Mouse (Mus musculus) left cerebral cortex, postnatal 4 days (tissue): ENCODE results near the gene Bahcc1. TPM values are rescaled to one million over a fixed set of nuclear protein-coding genes. Genes with fewer than 3 reads are reported as not detected.

Experiments used
- DNase-seq: peaks from one replicate; pipeline ENCODE4 v3.0.0-alpha.2; 2022
- intact Hi-C: fragments of 180-260 bp; cut with DNase I; formaldehyde crosslinking; loops from one replicate; pipeline ENCODE4 v1.15.1; 2025
- total RNA-seq, 2 experiments: library from RNA; stranded (reverse); gene quantifications; 2 replicates each; pipeline ENCODE4 v1.2.3; 2021

Gene Bahcc1
- total RNA-seq, 2 experiments from 2014 or later: 36.5 to 39.5 TPM

GRCm38 (mm10) chr11:120240941-120241890 lies 8.5 kb downstream of the Bahcc1 start:
- DNase-seq: no peak
- intact Hi-C loops: no loop called here

DNA sequence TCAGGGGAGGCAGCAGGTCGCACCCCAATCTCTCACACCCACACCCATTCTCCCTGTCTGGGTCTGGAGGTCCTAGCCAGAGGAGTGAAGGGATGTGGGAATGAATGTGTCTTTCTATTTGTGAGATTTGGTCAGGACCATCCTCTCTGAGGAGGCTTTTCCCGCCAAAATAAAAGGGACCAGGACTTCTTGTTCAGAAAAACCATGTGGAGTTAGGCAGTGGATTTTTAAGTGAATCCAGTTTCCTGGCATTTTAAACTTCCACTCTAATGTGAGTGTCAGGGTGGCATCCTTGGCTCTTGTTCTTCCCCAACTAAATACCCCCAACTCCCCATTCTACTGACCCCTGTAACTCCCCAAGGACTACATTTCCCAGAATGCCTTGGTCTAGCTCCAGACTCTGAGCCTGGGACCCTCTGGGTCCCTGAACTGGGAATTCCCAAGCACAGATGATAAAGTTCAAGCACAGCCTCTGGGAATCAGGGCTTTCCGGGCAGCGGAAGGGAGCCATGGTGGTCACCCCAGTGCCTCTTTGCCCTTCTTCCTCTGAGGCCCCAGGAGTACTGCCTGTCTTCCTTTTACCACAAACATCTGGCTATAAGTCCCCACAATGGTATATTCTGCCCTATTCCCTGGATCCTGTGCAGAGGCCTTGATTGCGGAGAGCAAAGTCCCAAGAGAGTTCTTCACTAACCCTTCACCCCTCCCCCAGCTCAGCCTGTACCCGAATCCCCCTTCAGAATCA lies 9.4 kb downstream of the Bahcc1 start:
- intact Hi-C loops: no loop called here
- no peak for DNase-seq

GRCm38 (mm10) chr11:120242726-120243530 lies 10.2 kb downstream of the Bahcc1 start:
- intact Hi-C loops: no loop called here
- no peak for DNase-seq

GRCm38 (mm10) chr11:120243531-120243820 lies 10.7 kb downstream of the Bahcc1 start:
- DNase-seq: no peak
- intact Hi-C loops: no loop called here

GRCm38 (mm10) chr11:120248160-120248793 lies 15.5 kb downstream of the Bahcc1 start:
- DNase-seq: no peak
- intact Hi-C loops: no loop called here

DNA sequence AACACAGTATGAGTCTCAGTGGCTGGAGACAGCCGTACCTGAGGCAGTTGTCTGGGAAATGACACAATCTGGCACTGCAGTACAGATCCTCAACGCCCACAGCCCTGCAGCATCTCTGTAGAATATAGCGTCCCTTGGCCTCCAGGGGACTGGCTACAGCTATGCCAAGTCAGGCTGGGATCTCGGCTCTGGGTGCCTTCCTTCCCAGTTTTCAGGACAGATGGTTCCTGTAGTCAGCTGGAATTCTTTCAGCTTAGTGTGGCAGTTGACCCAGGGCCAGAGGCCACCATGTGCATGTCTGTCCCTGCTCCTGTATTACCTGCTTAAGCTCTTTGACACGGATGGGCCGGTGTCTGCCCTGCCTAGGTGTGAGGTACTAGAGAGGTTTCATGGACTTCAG lies 16.2 kb downstream of the Bahcc1 start:
- no peak for DNase-seq
- intact Hi-C loops: no loop called here

DNA sequence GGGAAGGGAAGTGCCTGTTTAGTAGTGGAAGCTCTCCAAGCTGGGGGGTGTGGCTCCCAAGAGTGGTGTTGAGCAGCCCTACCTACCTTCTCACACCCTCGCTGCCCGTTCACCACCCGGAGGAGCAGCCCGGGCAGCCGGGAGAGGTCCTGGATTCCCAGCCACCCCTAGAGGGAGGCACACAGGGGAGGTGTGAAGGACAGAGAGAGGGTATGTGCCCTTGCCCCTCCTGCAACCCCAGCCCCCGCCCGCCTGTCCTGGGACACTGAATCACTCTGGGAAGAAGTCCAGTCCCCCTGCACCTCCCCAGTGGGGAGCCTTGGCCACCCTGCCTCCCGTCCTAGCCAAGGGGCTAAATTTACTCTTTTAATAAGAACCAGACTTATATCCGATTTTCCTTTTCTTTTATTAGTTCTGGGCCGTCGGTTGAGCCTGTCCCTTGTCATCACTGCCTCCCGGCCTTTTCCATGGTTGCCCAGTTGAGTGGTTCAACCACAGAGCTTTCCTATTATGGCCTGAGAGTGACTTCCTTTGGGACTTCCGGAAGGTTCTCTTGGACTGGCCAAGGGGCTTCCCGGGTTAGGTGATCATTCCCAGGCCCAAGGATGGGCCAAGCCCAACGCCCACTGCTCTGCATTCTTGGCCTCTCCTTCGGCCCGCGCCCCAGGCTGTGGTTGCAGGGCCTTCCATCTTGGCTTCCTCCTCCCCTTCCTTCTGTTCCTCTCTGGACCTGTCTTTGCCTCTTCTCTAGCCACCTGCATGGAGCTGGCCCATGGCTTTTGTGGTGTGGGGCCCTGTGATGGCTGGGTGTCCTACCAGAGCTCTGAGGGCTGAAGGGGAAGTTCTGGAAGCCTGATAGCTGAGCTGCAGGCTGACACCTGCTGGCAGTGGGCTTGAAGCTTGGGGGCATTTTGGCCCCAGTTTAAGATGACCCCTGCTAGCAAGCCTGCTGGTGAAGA lies 18.5 kb downstream of the Bahcc1 start:
- no peak for DNase-seq
- intact Hi-C loops: no loop called here

GRCm38 (mm10) chr11:120251950-120252308 lies 19.2 kb downstream of the Bahcc1 start:
- intact Hi-C loops: no loop called here
- no peak for DNase-seq

DNA sequence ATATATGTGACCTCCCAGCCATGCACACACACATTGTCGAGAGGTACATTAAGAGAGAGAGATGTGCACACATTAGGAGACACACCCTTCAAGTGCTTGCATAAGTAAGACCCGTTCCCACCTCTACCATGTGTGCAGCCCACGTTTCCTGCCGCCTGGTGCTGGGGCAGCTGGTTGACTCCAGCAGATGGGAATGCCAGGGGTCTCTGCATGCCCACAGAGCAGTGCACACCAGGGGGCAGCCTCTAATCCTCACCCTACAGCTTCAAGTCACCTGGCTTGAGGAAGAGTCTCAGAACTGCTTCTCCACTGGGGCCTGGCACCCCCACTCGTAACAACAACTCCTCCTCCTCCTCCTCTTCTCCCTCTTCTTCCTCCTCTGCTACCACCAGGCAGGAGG lies 19.7 kb downstream of the Bahcc1 start:
- intact Hi-C loops: no loop called here
- no peak for DNase-seq

GRCm38 (mm10) chr11:120252843-120253645 lies 20.3 kb downstream of the Bahcc1 start:
- peak; percentile 66 for DNase-seq
- intact Hi-C loops: no loop called here

DNA sequence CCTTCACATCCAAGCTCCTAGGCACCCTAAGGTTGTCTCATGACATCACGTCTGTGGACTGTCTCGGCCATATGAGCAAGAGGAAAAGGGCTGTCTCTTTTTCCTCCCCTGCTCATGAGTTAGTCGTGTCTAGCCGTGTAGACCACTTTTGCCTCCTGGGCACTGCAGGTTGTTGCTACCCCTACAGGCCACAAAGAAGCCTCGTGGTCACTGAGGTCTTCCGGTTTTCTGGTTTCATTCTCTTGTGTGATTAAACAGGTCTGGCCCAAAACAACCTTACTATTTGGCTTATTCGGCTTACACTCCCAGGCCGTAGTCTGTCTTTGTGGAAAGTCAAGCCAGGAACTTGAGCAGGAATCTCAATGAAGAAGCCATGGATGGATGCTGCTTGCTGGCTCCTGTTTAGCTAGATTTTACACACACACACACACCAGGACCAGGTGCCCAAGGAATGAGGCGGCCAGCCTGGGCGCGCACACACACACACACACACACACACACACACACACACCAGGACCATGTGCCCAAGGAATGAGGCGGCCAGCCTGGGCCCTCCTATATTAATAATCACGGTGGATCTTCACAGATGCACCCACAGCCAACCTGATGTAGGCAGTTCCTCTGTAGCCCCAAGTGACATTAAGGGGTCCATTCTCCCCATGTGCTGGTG lies 21.0 kb downstream of the Bahcc1 start:
- no peak for DNase-seq
- intact Hi-C loops: no loop called here

- intact Hi-C loops: no loop called here
- no peak for DNase-seq
These were observed 21.7 kb downstream of the Bahcc1 start for GRCm38 (mm10) chr11:120254420-120254819.

GRCm38 (mm10) chr11:120255038-120255437 lies 22.3 kb downstream of the Bahcc1 start:
- intact Hi-C loops: no loop called here
- DNase-seq: peak; percentile 92

GRCm38 (mm10) chr11:120255499-120255898 lies 22.8 kb downstream of the Bahcc1 start:
- intact Hi-C loops: no loop called here
- DNase-seq: no peak

DNA sequence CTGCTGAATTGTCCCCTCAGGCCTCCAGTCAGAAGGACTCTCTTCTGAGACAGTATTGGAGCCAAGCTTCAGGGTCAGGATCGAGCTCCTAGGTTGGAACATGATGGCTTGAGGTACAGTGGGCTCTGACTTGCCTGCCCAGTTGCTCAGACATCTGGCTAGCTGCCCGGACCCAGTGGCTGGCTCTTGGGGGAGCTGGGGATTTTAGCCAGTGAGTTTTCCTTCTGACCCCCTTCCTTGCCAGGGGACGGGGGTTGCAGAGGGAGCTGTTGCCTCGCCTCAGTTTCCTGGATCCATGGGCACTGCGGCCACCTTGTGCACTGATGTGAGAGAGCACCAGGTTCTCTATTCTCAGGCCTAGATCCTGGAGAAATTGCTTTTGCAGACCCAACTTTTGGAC lies 23.4 kb downstream of the Bahcc1 start:
- intact Hi-C loops: no loop called here
- no peak for DNase-seq

DNA sequence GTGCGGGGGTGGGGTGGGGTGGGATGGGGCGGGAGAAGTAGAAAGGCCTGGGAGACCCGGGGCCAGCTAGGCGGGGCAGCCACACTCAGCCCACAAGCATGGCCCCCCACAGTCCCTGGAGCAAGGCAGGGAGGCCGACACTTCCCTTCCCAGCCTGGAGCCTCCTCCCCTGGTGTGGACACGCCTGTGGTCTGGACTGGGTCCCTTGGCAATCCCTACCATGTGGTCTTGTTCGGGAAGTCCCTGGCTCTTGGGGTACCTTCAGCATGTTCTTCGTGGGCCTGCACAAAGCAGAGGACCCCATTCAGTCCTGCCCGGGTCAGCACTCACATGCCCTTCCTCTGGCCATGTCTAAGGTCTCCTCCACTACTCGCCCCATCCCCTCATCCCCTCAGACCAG lies 23.8 kb downstream of the Bahcc1 start:
- intact Hi-C loops: no loop called here
- DNase-seq: no peak

DNA sequence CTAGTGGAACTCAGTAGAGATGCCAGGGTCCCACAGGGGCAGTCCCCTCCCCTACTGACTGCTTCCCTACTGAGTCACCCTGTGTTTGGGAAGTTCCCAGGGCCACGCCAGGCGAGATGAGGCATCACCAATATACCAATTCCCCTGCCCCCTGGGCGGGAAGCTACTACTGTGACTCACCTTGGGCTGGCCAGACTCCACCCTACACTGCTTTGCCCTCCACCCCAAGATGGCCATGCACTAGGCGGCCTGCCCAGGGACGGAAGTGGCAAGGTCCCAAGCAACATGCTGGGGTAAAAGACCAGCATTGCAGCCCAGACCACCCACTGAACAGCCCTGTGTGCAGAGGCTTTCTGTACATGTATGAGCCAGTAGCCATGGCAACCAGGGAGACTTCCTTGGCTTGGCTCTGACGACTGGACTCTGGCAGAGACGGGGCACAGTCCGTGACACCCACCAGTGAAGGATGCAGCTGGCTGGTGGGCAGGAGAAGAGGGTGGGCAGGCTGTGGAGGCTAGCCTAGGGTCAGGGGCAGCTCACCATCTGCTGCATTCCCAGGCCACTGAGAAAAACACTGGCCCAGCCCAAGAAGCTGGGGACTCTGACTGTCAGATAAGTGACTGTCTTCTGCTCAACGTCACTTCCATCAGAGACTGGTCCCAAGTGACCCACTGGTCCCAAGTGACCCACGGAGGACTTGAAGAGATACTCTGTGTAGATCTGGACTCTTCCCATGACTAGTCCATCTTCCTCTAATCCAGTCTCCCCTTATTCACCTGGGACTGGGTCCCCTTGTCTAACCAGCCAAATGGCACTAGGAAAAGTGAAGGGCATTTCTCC lies 24.5 kb downstream of the Bahcc1 start:
- intact Hi-C loops: no loop called here
- peak; percentile 68 for DNase-seq
